Mouse (Mus musculus) CD4-positive, CD25-positive, alpha-beta regulatory T cell, adult 4 months (primary cell): ENCODE data around the gene Zfp683. TPM values are rescaled to one million over a fixed set of nuclear protein-coding genes. Genes with fewer than 3 reads are reported as not detected.
A peak's percentile ranks its signal among the peaks of the same experiment; 100 is the strongest.

Source experiments
- ATAC-seq: one replicate; pipeline ENCODE4 v1.8.0; 2017
- polyA plus RNA-seq, 2 experiments: library from polyadenylated mRNA; unstranded; fragments of 100-300 nt; shearing (Covaris generic); gene quantifications; one replicate each; pipeline ENCODE4 v1.2.1; 2017

The Zfp683 gene
- polyA plus RNA-seq, 2 experiments from 2014 or later = 0.85 to 1.3 TPM

DNA sequence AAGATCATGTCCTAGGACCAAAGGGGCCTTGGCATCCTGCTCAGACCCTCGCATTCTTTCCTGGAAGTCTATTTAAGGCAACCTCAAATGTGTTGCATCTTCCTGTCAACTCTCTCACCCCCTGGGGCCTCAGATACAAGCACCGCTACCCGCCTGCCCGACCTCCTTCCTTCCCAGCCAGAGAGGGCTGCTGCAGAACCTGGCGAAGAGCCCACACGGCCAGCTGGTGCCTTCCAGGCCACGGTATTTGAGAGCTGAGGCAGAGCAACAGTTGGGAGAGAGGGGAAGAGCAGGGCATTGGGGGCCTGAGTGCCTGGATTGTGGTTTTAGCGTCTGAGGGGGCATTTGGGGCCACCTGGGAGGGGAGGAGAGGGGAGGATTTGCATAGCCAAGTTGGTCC is 1.1 kb upstream of the Zfp683 start:
- no peak for ATAC-seq

DNA sequence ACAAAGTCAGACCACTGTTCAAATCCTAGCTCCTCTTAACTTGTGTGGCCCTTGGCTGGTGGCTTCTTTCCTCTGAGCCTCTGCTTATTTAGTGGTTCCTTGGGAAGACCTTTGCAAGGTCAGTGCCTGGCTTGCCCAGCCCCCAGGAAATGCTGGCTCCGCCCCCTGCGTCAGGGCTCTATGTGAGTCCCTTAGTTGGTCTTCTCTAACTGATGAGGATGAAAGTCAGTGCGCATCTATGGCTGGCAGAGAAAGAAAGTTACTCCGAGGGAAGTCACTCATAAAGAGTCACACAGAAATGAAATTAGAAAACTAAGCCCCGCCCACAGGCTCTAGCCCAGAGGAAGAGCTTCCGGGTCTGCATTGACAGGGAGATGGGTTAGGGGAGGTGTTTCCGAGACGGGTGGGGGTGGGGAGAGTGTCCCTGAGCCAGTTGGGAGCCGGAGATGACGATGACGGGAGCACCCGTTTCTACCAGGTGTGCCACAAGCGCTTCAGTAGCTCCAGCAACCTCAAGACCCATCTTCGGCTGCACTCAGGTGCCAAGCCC is 4.6 kb downstream of the Zfp683 start:
- peak; percentile 72 for ATAC-seq

DNA sequence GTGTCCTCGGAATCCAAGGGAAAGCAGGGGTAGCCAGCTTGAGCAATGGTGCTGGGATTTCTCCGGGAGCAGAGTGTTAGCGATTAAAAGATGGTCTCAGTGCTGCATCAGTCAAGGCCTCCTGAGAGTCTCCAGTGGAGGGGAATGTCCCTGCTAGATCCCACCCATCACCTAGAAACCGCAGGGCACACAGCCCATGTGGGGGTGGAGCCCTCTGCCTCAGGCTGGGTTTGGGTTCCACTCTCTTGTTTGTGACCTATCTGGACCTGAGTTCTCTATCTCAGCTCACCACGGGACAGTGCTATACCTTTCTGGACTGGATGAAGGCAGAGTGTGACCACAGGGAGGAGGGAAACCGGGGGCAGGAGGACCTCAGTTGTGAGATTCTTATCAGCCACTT is 5.3 kb downstream of the Zfp683 start:
- peak; percentile 53 for ATAC-seq

- ATAC-seq = no peak
These were observed 6.7 kb downstream of the Zfp683 start, which contains the start of gene Crybg2 for GRCm38 (mm10) chr4:134060135-134060865. Gene Crybg2 (plus strand): TSS chr4:134060815.

- ATAC-seq = peak; percentile 64
These were observed 7.7 kb downstream of the Zfp683 start for GRCm38 (mm10) chr4:134061166-134061830.

DNA sequence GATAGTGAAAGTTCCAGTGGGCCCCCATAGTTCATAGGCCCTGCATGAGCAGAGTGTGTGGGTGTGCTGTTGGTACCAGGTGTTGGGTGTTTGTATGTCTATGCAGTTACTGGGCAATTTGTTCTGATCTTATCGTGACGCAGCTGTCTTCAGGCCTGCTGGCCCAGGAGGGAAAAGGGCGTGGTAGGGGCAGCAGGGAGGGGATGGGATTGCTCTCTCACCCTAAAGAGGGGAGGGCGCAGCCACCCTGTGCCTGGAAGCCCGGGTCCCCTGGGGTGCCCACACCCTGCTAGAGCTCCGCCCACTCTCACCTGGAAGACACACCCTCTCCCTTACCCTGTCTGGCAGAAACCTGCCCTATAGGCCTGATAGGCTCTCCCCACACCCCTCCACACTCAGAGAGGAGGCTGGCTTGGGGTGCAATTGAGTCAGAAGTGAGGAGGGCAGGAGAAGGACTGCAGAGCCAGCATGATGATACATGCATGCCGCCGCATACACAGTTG is 8.4 kb downstream of the Zfp683 start:
- peak; percentile 31 for ATAC-seq

DNA sequence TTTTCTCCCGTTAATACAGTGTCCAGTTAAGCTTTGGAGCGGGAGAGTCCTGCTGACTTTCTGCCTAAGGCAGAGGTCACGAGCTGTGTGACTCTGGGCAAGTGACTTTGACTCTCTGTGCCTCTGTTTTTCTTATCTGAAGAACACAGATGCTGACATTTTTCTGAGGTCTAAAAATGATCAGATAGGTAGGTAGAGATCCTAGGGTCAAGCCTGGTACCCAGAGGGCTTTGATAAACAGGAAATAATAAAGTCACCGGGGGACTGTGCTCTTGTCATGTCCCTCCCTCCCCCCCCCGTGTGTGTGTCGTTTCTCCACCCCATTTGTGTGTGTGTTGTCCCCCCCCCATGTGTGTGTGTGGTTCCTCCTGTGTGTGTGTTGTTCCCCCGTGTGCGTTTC is 8.9 kb downstream of the Zfp683 start:
- ATAC-seq = no peak

DNA sequence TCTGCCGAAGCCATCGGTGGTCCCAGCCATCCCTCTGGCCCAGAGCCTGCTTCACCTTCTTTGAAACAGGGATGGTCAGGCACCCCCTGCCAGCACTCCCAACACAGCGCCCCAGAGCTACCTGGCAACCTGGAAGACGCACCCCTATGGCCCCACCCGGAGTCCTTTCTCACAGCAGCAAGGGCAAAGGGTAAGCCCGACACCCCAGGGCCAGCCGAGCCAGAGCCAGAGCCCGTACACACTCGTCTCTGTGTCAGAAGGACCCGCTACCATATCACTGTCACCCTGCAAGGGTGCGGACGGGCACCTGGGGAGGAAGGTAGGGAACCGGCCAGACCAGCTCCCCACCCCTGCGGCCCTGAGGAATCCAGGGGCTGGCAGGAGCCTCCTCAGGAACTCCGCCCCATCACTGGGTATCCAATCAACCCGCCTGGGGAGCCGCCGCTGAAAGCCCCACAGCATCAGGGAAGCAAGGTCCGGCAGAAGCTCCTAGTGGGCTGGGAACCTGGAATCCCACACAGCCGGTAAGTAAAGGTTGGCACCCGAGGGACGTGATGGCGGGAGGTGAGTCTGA is 11.9 kb downstream of the Zfp683 start:
- ATAC-seq = no peak

- no peak for ATAC-seq
These were observed 13.7 kb downstream of the Zfp683 start for GRCm38 (mm10) chr4:134067383-134067782.

DNA sequence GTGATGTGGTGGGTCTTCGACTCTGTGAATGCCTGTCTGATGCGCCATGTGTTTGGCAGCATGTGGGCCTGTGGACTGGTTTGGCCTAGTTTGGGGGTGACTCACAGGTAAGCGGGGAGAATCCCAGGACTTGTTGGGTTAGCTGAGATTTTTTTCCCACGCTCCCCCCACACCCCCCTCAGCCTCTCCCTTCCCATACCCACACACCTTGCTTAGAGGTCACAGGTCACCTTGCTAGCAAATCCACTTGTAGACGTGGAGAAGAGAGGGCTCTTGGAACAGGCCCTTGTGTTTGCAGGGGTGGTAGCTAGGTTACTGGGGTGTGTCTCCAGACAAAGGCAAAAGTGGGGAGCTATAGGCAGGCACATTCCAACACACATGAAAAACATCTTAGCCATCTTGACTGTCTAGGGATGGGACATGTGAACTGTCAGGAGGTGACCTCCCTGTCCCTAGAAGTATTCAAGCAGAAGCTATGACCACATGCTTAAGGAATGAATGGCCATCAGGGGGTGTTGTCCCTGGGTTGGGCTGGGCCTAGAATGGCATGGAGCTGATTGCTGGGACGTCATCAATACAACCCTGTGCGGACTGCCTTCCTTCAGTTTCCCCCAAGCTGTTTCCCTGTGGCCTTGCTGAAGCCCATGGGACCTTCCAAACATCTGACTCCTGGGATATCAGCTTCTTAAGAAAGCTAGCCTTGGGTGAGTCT is 14.4 kb downstream of the Zfp683 start:
- ATAC-seq = no peak

- ATAC-seq = no peak
These were observed 15.3 kb downstream of the Zfp683 start for GRCm38 (mm10) chr4:134068793-134069580.

- no peak for ATAC-seq
These were observed 25.1 kb downstream of the Zfp683 start for GRCm38 (mm10) chr4:134078694-134079093.

GRCm38 (mm10) chr4:134080674-134081073 is 27.0 kb downstream of the Zfp683 start:
- ATAC-seq = no peak

DNA sequence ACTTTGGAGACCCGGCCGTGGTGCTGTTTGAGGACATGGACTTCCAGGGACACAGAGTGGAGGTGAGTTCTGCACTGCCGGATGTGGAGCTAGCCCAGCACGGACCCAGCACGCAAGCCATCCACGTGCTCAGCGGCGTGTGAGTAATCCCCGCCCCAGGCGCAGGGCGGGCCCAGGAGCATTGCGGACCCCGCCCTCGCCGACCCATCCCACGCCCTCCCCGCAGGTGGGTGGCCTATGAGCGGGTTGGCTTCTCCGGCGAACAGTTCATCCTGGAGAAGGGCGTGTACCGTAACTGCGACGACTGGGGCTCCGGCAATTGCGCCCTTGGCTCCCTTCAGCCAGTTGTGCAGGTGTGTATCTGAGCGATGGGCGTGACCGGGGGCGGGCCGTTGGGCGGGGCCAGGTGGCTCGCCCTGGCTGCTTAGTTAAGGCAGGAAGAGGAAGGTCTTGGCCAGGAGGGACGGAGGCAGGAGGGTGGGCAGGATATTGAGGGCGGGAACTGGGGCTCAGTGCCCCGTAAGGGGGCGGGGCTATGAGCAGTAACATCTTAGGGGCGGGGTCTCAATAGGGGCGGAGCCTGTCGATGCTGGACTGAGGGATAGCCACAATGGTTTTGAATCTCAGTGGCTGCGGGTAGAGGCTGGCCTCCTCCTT is 28.2 kb downstream of the Zfp683 start:
- ATAC-seq = peak; percentile 90

DNA sequence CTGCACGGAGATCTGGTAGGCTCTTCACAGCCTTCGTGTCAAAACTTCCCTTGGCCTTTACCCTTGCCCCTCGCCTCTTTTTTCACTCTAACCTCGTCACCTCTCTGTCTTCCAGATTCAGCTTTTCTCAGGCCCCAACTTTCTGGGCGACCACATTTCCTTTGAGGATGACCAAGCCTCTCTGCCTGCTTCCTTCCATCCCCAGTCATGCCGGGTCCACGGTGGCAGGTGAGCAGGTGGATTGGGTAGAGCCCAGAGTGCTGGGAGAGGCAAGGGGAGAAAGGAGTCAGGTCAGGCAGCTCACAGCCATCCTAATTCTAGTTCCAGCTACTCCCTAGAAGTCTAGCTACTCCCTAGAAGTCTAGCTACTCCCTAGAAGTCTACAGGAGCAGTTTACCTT is 28.8 kb downstream of the Zfp683 start:
- ATAC-seq = no peak

- ATAC-seq = no peak
These were observed 31.4 kb downstream of the Zfp683 start for GRCm38 (mm10) chr4:134084999-134085398.

- ATAC-seq = peak; percentile 81
These were observed 33.8 kb downstream of the Zfp683 start for GRCm38 (mm10) chr4:134087412-134087811.

DNA sequence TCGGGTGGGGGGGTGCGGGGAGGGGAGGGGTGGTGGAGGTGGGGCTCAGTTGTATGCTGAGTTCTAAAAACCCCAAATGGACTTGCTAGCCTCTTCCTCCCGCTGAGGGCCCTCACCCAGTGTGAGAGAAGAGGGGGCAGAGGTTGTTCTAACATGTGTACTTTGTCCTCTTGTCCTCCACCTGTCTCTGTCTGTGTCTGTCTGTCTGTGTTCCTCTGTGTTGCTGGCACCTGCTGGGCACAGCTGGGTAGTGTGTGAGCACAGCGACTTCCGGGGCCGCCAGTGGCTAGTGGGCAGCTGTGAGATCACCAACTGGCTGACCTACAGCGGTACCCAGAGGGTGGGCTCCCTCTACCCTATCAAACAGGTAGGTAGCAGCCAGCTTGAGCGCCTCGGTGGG is 35.4 kb downstream of the Zfp683 start:
- no peak for ATAC-seq

DNA sequence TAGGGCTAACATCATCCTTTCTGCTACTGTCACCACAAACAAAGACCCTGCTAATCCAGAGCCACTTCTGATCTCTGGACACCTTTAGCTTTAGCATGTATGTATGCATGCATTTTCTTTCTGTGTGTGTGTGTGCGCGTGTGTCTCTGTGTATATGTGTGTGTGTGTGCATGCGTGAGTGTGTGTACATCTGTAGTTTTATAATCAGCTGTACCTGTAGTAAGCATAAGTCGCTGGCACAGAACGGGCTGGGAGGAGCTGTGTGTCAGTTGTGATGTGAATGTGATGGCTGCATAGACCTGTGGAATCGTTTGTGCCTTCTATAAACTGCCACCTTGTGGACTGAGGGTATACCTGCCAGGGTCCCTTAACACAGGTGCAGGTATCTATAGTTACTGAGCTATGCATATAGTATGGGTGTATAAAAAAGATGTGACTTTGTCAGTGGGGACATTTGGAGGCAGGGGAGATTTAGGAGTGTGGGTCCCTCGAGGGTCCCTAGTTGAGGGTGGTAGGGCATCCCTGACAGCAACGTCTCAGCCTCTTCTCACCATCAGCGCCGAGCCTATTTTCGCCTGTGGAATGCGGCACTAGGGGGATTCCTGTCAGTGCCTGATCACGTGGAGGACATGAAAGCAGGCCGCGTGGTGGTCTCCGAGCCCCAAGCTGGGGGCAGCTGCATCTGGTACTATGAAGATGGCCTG is 37.0 kb downstream of the Zfp683 start:
- no peak for ATAC-seq

DNA sequence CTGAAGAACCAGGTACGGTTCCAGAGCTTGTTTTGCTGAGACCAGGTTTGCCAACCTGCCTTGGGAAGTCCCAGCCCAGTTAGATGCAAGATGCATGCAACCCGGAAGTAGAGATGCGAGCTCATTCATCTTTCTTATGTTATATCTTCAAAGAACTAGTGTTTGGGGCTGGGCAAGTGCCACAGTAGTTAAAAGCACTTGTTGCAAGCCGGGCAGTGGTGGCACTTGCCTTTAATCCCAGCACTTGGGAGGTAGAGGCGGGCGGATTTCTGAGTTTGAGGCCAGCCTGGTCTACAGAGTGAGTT is 37.5 kb downstream of the Zfp683 start:
- ATAC-seq = peak; percentile 31
